22 mouse cellular contexts compared by ENCODE assay signal in the genomic region with DNA sequence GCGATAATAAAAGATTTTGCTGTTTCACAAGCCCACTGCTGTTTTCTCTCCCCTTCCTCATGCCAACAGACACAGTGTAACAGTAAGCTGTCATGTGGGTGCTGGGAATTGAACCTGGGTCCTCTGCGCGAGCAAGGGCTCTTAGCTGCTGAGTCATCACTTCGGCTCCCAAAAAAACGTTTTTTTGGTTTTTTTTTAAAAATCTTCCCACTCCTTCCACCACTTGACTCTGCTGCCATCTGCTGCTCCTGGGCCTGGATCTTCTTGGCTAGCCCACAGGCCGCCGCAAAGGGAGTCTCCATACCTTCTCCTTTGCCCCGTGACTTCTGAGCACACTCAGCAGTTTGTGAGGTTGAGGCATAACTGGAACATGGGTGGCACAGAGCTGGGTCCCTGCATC. TPM values are rescaled to one million over a fixed set of nuclear protein-coding genes. Genes with fewer than 3 reads are reported as not detected.
DNase-seq lines count a peak whose midpoint lies in the region; TF ChIP-seq lines count a peak whose summit lies in the region.
"Had no signal": no experiment of that assay in that cellular context is flagged by ENCODE, and none has a peak within 500 bp of the region (broad histone marks: within the 10 kb centered on the region; RNA-seq: fewer than 3 reads in every experiment).

No protein-coding gene starts in this region.

- TF ChIP-seq POLR2A in ES-Bruce4 (IDR thresholded peaks at IDR 0.05; ENCODE audit: insufficient read depth, low read length) = no peak

- no peak overlapping the region for H3K4me3 ChIP-seq in left cerebral cortex, adult 2 months
- H3K4me3 ChIP-seq in ES-Bruce4 (ENCODE audit: low read depth, low read length) = no peak overlapping the region
- H3K4me3 ChIP-seq: heart, embryonic 10.5 days; hindbrain, embryonic 15.5 days; intestine, embryonic 15.5 days; limb, embryonic 12.5 days; midbrain, embryonic 13.5 days; neural tube, embryonic 13.5 days had no signal

- H3K36me3 ChIP-seq in ES-Bruce4 (ENCODE audit: control insufficient read depth, insufficient read depth, low read length, poor library complexity, severe bottlenecking) = no peaks in the 10 kb centered on the region
- H3K36me3 ChIP-seq: heart, embryonic 10.5 days; hindbrain, embryonic 15.5 days; intestine, embryonic 15.5 days; limb, embryonic 12.5 days; midbrain, embryonic 13.5 days; neural tube, embryonic 13.5 days had no signal

- TF ChIP-seq EP300 in ES-Bruce4 (IDR thresholded peaks at IDR 0.05; ENCODE audit: insufficient read depth, low read depth, low read length) = no peak

- H3K4me1 ChIP-seq in ES-Bruce4 (ENCODE audit: control insufficient read depth, insufficient read depth, low read length) = no peaks in the 10 kb centered on the region
- H3K4me1 ChIP-seq: heart, embryonic 10.5 days; hindbrain, embryonic 15.5 days; intestine, embryonic 15.5 days; limb, embryonic 12.5 days; midbrain, embryonic 13.5 days; neural tube, embryonic 13.5 days had no signal

- H3K27ac ChIP-seq in left cerebral cortex, adult 2 months = no peak overlapping the region
- H3K27ac ChIP-seq in ES-Bruce4 (ENCODE audit: insufficient read depth, low read length) = no peak overlapping the region
- H3K27ac ChIP-seq: heart, embryonic 10.5 days; hindbrain, embryonic 15.5 days; intestine, embryonic 15.5 days; limb, embryonic 12.5 days; midbrain, embryonic 13.5 days; neural tube, embryonic 13.5 days had no signal

- no peaks in the 10 kb centered on the region for H3K9me3 ChIP-seq in ES-Bruce4 (replicated peaks; ENCODE audit: control insufficient read depth, insufficient read depth, low read length, poor library complexity, severe bottlenecking)
- H3K9me3 ChIP-seq: heart, embryonic 10.5 days; hindbrain, embryonic 15.5 days; intestine, embryonic 15.5 days; limb, embryonic 12.5 days; midbrain, embryonic 13.5 days; neural tube, embryonic 13.5 days had no signal

- TF ChIP-seq CTCF in left cerebral cortex, adult 2 months (IDR thresholded peaks at IDR 0.05) = peak; percentile 25
- peak; percentile 9 for TF ChIP-seq CTCF in ES-Bruce4 (IDR thresholded peaks at IDR 0.05; ENCODE audit: low read depth, low read length)

- H3K9ac ChIP-seq in ES-Bruce4 (ENCODE audit: low read depth, poor library complexity, severe bottlenecking) = no peak overlapping the region
- H3K9ac ChIP-seq: hindbrain, embryonic 15.5 days; intestine, embryonic 15.5 days; limb, embryonic 12.5 days; liver, postnatal 0 days; midbrain, embryonic 13.5 days; neural tube, embryonic 13.5 days had no signal

- no peaks in the 10 kb centered on the region for H3K27me3 ChIP-seq in ES-Bruce4 (ENCODE audit: control insufficient read depth, insufficient read depth, low read length, poor library complexity, severe bottlenecking)
- H3K27me3 ChIP-seq: hindbrain, embryonic 15.5 days; intestine, embryonic 15.5 days; limb, embryonic 12.5 days; midbrain, embryonic 13.5 days; neural tube, embryonic 13.5 days had no signal

- DNase-seq in cerebellum, postnatal 10 days = peak; percentile 8
- no peak for DNase-seq in cerebellum, postnatal 4 days (ENCODE audit: low spot score in 2 of 2)
- DNase-seq in left cerebral cortex, adult 2 months (ENCODE audit: extremely low spot score in 1 of 2, low spot score in 2 of 2) = no peak
- DNase-seq in left cerebral cortex, postnatal 14 days (ENCODE audit: low spot score in 2 of 2) = no peak
- DNase-seq in ZHBTc4 (ENCODE audit: low read depth, low spot score) = peak; percentile 53
- no peak for DNase-seq in left cerebral cortex, adult 11 months (ENCODE audit: low spot score)
- DNase-seq in left cerebral cortex, adult 8-10 months (ENCODE audit: low spot score in 2 of 2) = no peak
- DNase-seq: adrenal gland, postnatal 36 days; cerebellum, adult 9-10 months; heart, postnatal 4 days; kidney, adult 9 months; kidney, postnatal 36 days; liver, postnatal 0 days; retina, postnatal 1 day had no signal

- intact Hi-C loops in left cerebral cortex, adult 2 months (cut with DNase I) = no loop called here
- intact Hi-C loops in left cerebral cortex, postnatal 14 days (cut with DNase I) = no loop called here

RNA-seq across cellular contexts. Expression of gene Chn1, which starts 32.5 kb away (rescaled TPM):
- total RNA-seq in left cerebral cortex, adult 2 months (2021) = 1,000 to 10,000 TPM; 1,492 to 1,637 TPM
- 1,000 to 10,000 TPM; 1,177 to 1,299 TPM for total RNA-seq in left cerebral cortex, postnatal 14 days (2021)
- polyA plus RNA-seq in ES-Bruce4 (2011; ENCODE audit: insufficient read depth, insufficient read length, low read depth, missing spikeins) = 20.2 and 25.8 TPM in 2 replicates
- total RNA-seq in left cerebral cortex, adult 8-10 months (2022) = 1,000 to 10,000 TPM; 1,322 to 1,483 (median 1,424) TPM
- total RNA-seq: megakaryocyte, adult 5-6 weeks had no signal

Comparison
In these comparisons a context has a peak if more than half of its experiments do, and no peak if none do; other contexts are left out.
1. DNase-seq: peak in cerebellum, postnatal 10 days (2 of 2) and ZHBTc4 (single experiment); none in cerebellum, postnatal 4 days (0 of 2), left cerebral cortex, adult 2 months (0 of 2), left cerebral cortex, postnatal 14 days (0 of 2), left cerebral cortex, adult 11 months (single experiment) and left cerebral cortex, adult 8-10 months (0 of 2).